Mouse (Mus musculus): ENCODE measurements around the gene Znrf3.
"Not testable (repeated sequence)": the region's sequence is repeated elsewhere in the genome, so short reads cannot be mapped to it uniquely, and the experiment has no call there.

Gene Znrf3

DNA sequence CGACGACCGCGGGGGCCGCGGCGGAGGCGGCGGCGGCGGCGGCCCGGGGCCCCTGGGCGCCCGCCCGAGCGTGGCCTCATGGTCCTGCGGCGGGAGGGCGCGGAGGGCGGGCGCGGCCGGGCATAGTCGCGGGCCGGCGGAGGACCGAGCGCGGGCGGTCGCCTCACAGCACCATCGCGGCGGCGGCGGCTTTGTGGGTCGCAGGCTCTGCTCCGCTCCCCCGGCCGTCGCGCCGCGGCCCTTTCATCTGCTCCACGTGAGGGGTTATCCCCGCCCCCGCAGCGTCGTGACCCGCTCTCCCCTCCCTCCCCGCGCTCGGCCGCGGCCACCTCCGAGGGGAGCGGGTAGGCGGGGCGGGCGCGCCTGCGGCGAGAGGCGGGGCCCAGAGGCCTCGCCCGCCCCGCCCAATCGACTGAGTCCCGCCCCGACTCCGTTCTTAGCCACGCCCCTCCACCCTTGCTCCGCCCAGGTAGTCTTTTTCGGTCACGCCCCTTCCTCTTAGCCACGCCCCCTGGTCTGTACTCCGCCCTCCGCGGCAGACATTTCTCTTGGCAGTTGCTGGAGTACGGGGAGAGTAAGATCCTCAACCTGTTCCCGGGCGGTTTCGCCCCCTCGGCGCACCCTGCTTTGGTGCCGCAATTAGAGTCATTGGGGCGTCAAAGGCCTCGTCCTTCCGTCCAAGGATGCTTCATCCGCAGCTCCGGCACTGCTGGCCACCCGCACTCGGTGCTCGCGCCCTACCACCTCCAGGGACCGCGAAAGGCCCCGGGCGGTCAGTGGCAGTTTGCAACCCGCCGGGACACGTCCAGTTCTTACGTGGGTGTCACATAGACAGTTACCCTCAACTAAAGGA lies at the start of gene Znrf3:
Gene Znrf3, minus strand, starts transcription at position 249 of the 853 bp plus-strand sequence.
- DNase-seq, result peak; percentile 89

DNA sequence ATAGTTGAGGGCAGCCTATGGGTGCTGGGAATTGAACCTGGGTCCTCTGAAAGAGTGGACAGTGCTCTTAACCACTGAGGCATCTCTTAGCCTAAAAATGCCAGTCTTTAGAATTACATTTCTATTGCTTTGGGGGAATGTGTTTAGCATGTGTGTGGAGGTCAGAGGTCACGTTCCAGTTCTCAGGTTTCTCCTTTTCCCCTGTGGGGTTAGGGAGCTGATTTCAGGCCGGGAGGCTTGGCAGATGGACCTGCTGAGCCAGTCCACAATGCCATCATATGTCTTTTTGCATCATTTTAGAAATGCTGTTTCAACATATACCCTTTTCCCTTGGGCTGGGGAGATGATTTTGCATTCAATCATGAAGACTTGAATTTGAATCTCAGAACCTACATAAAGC lies 49.2 kb upstream of the Znrf3 start:
- no peak for DNase-seq

DNA sequence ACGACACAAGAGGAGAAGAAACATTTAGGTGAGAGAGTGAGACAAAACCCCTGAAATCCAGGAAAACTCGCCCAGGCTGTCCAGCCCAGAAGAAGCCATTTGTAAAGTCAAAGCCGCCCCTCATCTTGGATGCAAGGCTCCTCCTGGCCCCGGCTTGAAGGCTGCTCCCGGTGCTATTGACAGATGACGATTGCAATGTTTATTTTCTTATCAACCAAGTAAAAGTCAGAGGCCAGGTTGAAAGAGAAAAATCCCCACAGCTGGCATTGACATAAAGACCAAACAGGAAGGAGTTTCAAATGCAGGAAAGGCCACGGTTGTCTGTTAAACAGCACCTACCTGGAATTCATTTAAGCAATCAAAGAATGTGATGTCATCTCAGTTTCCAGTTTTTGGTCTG lies 47.3 kb upstream of the Znrf3 start:
- DNase-seq, result no peak

DNA sequence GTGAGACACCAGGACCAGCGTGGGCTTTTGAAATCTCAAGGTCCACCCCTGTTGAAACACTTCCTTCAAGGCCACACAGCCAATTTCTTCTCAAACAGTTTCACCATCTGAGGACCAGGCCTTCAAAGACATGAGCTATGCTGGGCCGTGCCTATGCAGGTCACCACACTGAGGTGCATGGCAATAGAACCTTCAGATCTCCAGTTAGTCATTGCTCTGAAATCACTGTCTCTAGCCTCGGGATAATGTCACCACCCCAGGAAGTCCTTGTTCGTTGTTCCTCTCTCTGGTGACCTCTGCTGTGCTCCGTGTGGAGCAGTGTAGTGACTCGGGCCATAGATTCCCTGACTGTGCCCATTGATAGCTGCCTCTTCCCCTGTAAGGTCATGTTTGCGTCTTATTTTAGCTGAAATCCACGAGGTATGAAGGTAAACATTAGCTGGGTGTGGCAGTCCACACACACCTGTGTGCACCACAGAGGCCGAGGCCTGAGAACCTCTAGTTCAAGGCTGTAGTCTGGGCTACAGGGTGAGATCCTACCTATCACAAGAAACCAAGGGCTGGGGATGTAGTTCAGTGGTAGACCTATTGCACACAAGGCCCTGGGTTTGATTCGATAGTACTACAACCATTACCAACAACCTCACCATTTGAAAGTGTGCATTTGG lies 46.5 kb upstream of the Znrf3 start:
- no peak for DNase-seq

DNA sequence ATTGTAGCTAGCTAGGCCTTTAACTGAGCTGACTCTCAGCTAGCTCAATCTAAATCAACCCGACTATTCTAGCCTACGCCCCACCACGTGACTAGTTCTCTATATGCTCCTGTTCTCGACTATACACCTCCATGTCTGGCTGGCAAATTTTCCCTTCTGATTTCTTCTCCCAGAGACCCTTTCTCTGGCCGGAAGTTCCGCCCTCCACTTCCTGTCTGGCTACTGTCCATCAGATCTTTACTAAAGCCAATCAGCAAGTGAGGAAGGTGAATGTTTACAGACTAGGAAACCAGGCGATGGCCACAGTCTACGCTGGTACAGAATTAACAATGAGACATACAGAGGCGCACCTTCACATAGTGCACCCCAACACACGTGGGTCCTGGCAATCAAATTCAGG lies 44.8 kb upstream of the Znrf3 start:
- DNase-seq, result not testable (repeated sequence)

DNA sequence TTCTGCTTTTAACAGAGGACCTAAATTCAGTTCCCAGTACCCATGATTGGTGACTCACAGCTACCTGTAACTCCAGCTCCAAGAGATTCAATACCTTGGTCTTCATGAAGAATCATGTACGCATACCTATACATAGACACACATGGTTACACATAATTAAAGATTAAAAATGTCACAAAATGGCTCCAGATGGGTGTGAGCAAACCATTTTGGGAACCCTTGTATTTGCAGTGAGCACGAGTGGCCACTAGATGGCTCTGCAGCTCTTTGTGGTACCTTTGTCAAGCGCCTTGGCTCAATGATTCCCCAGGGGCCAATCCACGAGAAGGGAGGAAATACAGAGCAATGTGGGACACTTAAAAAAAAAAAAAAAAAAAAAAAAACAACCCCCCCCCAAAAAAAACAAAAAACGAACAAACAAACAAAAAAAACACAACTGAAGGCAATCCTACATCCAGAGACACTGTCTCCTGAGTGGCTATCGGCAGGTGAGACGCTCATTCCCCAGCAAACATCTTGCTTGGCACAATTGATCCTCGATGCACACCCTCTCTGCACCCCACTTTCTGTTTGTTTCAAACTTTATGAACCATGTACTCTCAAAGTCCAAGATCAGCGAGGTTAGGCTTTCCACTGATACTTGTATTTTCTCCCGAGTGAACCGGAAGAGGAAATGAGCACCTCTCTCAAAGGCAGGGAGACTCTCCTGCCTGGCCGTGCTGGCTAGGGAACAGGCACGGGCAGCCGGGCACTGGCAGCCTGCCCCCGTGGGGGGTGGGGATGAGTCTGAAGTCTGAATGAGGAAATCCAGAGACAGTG lies 40.8 kb upstream of the Znrf3 start:
- DNase-seq, result peak; percentile 70

DNA sequence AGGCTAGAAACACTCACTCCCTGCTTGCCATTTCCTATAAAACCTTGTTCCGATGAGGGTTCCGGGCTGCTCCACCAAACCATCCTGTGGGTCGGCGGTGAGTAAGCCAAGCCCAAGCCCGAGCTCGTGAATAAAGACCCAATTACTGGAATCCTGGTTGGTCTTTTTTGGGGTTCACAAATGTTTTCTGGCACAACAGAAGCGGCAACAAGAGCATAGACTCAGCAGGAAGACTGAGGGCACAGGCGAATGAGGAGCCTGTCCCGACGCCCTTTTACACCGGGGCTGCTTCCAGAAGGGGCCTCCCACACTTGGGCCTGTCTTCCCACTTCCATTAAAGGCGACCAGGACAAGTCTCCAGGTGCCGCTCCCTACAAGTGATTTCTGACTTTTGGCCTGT lies 37.9 kb upstream of the Znrf3 start:
- no peak for DNase-seq

DNA sequence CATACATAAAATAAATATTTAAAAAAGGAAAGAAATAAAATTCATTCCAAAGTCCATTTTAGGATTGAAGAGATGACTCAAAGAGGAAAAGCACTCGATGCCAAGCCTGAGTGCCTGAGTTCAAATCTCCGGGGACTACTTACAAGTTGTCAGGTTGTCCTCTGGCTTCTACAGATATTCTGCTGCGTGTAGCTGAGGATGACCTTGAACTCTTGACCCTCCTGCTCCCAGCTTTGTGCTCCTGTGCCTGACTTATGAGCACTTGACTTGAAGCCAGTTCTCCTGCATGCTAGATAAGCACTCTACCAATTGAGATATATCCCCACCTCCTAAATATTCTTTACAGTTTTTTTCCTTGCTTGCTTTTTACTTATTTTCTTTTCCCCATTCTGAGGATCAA lies 34.2 kb upstream of the Znrf3 start:
- no peak for DNase-seq

DNA sequence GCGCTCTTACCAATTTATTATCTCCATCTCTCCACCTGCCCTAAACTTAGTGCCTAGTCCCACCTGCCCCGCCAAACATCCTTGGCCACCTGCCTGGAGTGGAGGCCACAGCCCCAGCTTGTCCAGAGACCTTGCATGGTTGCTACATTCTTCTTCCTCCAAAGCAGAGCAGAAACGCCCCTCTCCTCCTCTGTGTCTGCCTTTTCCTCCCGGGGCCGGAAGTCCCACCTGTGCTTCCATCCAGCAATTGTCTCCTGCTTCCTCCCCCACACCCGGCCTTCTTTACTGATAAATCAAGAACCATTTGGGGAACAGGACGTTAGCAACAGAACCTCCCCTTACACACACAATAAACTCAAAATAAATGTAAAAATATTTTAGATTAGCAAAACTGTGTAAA lies 33.5 kb upstream of the Znrf3 start:
- no peak for DNase-seq

DNA sequence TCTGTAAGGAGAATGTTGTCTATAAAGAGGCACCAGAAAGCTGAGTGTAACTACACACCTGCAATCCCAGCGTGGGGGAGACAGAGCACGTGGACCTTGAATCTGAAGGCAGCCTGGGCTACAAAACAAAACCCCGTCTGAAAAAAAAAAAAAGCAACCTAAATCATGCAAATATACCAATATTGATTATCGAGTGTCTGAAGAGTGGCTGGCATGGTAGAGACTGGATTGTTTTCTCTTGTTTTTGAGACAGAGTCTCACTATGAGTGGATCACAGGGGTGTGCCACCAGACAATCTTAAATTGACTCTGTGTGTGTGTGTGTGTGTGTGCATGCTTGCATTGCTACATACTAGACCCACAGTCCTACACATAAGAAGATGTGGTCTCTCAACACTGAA lies 32.2 kb upstream of the Znrf3 start:
- DNase-seq, result no peak

DNA sequence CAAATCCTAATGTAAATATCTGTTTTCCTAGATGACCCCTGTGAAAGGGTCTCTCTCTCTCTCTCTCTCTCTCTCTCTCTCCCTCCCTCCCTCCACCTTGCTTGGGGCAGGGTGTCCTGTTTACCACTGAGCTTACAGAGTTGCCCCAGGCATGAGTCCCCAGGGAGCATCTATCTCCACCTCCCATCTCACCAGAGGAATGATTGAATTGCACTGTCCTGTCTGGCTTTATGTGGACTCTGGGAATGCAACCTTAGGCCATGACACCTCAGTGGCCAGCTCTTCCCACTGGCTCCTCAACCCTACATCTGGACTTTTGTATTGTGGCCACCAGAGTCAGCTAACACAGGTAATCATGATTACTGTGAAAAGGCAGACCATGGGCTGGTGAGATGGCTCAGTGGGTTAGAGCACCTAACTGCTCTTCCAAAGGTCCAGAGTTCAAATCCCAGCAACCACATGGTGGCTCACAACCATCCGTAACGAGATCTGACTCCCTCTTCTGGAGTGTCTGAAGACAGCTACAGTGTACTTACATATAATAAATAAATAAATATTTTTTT lies 31.0 kb upstream of the Znrf3 start:
- DNase-seq, result not testable (repeated sequence)

DNA sequence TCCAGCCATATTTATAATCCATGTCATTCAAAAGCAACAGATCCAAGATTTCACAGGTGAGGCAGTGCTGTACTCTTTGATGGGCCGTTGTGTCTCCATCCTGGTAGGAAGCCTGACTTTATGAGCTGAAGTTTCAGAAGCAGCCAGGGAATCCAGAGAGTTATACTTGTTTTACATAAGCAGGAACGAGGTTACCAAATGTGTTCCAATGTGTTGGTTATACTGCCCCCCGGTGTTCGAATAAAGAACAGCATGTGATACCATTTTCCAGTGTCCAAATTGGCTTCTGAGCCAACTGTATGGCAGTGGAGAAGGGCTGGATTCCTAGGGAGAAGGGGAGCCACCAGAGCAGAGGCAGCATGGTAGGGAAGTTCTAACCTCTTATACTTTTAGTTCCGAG lies 29.5 kb upstream of the Znrf3 start:
- DNase-seq, result peak; percentile 36

DNA sequence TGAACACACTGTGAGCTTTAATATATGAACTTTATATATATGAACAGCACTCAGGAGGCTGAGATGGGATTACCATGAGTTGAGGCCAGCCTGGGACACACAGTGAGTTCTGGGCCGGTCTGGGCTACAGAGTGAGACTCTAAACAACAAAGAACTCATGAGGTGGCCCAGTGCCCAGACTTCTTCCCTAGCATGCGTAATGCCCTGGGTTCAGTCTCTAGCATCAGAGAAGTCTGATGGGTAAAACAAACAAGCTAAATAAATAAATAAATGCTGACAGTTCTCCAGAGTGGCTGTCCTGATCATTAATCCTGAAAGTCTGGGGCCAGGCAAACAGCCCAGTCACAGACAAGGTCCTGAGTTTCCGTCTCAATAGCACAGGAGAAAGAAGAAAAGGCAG lies 25.4 kb upstream of the Znrf3 start:
- DNase-seq, result no peak

DNA sequence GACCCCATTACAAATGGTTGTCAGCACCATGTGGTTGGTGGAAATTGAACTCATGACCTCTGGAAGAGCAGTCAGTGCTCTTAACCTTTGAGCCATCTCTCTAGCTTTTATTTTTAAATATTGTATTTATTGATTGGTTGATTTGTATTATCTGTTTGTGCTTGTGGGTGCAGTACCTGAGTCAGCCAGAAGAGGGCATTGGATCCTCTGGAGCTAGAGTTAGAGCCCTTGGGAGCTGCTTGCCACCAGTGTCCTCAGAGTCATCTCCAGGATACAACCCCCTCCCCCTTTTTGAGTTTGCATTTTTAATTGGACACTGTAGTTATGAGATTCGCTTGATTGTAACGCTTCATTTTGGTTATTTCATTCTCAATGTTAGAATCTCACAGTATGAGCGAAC lies 24.4 kb upstream of the Znrf3 start:
- no peak for DNase-seq

DNA sequence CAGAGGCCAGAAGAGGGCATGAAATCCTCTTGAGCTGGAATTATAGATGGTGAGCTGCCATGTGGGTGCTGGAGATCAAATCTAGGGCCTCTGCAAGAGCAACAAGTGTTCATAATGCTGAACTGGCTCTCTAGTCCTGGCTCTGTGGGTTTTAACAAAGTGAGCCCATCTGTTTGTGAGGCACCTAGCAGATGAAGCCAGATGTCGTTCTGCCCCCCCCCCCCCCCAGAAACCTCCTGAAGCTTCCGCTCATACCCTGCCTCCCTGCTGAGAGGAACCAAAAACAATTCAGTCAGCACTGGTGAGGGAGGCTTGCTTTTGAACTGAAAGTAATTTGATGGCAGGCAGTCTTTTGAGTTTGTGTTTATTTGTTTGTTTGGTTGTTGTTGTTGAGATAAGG lies 23.8 kb upstream of the Znrf3 start:
- no peak for DNase-seq

DNA sequence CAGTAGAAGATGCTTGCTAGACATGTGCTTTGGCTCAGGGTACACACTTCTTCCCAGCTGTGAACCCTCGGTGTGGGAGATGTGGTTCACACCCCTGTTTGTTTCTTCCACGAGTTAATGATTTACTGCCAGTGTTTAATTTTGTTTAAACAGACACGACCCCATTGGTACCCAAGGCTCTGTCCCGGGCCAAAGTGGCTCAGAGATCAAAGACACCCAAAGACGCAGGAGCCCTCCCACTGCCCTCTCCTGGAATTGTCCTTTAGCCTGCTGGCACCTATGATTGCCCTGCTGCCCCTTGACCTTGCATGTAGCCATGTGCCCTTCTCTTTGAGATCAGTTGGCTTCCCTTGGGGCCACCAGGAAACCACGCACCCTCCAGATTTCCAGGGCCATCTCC lies 7.3 kb upstream of the Znrf3 start:
- DNase-seq, result no peak

DNA sequence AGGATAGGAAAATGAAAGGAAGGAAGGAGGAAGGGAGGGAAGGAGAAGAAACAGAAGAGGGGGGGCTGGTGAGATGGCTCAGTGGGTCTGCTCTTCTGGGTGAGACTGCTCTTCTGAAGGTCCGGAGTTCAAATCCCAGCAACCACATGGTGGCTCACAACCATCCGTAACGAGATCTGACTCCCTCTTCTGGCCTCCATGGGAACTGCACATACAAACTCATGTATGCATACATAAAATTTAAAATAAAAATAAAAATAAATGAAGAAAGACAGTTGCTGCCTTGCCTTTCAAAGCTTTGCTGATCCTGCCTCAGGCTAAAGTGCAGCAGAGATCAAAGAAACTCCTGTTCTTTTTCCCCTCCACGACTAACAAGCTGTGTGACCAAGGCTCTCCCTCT lies 6.7 kb upstream of the Znrf3 start:
- DNase-seq, result no peak

DNA sequence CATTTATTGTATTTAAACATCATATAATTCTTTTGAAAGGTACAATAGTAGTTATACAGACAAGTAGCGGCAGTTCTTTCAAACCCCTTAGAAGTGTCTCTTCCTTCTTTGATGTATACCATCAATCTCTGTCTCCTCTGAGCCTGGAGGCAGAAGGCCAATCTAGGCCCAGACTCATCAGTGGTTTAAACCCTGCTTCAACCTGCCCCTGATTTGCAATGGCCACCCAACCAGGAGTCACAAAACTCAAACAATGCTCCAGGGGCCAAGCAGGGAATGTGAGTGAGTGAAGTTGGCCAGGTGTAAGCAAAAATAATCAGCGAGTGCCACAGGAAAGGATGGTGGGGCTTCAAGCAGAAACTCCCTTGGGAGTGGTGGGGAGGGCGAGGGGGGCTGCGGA lies 6.1 kb upstream of the Znrf3 start:
- no peak for DNase-seq

DNA sequence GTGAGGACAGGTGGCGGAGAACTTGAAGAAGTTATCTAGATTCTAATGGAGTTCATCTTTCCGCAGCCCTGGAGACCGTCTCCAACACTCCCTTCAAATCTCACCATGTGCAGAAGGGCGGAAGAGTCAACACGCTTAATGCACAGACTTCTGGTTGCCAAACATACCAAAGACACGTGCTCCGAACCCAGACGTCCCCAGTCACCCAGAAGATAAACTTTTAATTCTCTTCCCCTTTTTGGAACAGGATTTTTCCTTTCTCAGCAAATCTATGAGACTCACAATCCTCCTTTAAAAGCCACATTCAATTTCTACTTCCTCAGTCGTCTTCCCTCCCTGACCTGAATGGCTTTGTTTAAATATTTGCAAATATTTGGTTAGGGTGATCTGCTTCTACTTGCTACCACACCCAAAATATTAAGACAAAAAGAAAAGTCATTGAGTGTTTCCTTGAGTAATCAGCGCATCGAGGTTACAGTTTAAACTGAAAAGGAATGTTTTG lies 856 bp upstream of the Znrf3 start:
- no peak for DNase-seq

DNA sequence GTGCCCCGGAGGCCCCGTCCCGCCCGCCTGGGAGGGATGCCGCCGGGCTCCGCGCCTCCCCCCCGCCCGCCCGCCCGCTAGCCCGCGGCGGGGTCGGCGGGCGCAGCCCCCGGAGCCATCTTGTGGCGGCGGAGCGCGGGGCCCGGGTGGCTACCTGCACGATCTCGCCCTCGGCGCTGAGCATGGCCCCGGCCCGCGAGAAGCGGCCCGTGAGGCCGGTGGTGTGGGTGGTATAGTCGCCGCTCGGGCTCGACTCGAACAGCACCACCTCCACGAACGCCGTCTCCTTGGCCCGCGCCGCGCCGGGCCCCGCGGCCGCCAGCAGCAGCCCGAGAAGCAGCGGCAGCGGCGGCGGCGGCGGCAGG lies 431 bp downstream of the Znrf3 start:
- DNase-seq, result peak; percentile 30

DNA sequence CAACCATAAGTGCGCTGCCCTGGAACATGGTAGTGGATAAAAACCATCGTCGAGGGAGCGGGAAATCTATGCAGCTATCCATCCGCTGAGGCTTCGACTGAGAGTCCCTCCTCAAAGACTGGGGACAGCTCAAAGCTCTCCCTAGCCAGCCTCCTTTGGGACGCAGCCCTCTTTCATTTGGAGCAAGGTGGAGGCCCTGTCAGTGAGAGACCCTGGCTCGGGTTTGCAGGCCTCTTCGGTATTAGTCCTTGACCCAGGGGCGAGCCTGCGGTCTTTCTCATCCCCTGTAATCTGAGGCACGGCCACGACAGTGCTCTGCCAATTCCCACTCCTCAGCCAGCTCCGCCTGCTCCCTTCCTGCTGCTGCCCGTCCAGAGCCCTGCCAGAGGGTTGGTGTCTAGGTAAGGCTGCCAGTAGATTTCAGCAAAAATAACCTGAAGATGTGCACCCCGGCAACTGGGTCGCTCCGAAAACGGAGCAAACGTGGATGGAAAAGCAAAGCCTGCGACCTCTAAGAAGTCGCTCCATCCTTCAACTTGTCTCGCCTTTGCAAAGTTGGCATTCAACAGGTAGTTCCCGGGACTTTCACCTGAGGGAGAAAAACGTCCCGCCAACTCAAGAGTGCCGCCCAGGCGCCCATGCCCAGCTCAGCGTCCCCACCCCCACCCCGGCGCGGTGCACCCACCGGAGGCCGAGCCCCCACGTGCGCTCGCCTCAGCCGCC lies 975 bp downstream of the Znrf3 start:
- DNase-seq, result peak; percentile 15

DNA sequence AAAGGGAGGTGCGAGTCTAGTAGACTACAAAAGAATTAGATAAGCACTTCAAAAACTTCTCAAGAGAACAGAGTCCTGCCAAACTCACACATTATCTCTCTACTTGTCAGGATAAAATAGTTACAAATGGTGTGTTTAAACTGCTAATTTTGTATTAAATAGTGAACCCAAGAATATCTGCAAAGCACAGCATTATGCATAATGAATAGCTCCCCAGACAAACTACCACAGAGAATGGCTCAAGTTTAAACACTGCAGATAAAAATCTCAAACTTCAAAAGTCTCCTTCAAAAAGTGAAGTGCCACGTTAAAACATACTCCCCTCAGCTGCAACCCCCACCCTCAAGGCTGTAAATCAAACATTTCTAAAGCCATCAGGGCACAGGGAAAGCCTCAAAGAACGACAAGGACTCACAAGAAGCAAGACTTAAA lies 2.0 kb downstream of the Znrf3 start:
- no peak for DNase-seq

DNA sequence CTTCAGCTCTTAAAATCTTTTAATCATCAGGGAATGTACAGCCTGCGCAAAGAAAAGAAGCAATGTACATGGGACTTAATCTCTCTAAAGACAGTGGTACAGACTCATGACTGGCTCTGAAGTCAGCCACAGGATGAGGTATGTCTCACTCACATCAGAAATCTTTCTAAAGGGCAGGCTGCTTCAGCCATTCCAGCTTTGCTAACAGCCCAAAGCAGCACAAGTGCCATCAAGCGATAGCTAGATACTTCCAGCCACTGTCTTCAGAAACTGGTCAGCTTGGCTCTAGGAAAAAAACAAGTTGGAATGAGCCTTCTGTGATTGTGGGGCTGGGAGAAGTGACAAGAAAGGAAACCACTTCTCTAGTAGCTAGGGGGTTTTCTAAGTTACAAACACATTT lies 7.0 kb downstream of the Znrf3 start:
- DNase-seq, result no peak

All from right cerebral cortex, postnatal 25 days (tissue).